9 mouse cellular contexts compared by ENCODE assay signal in the genomic region with DNA sequence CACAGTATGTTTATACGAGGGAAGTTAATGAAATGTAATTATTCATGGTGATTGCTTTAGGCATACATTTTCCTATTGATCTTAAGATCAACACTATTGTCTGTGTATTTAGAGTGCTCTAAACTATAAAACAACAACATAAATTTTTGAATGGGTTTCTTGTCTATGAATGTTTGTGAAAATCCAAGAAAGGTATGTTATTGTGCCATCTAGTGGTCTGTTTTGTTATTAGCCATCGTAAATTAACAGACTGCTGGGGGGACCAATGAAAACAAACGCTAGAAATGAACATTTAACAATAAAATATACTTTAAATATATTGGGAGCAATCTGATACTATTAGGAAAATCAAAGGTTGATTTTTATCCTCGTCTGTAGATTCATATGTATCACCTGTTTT.
DNase-seq lines count a peak whose midpoint lies in the region; ATAC-seq and TF ChIP-seq lines count a peak whose summit lies in the region.
"Had no signal": no experiment of that assay in that cellular context is flagged by ENCODE, and none has a peak within 500 bp of the region (broad histone marks: within the 10 kb centered on the region; RNA-seq: fewer than 3 reads in every experiment).

No protein-coding gene starts in this region.

- no peaks in the 10 kb centered on the region for H3K4me1 ChIP-seq in forebrain, embryonic 14.5 days (ENCODE audit: control insufficient read depth, insufficient read depth, low read length)
- H3K4me1 ChIP-seq in forebrain, embryonic 13.5 days = no peaks in the 10 kb centered on the region
- H3K4me1 ChIP-seq in liver, adult 2 months (ENCODE audit: control insufficient read depth, insufficient read depth, low read length) = no peaks in the 10 kb centered on the region
- H3K4me1 ChIP-seq in liver, embryonic 12.5 days = no peaks in the 10 kb centered on the region
- no peaks in the 10 kb centered on the region for H3K4me1 ChIP-seq in midbrain, postnatal 0 days (ENCODE audit: insufficient read depth, low read length)
- no peaks in the 10 kb centered on the region for H3K4me1 ChIP-seq in forebrain, embryonic 11.5 days (replicated peaks; ENCODE audit: control insufficient read depth, insufficient read depth, low read length)

- no peak overlapping the region for H3K4me3 ChIP-seq in forebrain, embryonic 14.5 days (ENCODE audit: low read depth, low read length)
- no peak overlapping the region for H3K4me3 ChIP-seq in forebrain, embryonic 13.5 days
- H3K4me3 ChIP-seq in liver, adult 2 months (ENCODE audit: insufficient read depth, low read depth, low read length) = no peak overlapping the region
- H3K4me3 ChIP-seq in liver, embryonic 12.5 days = no peak overlapping the region
- H3K4me3 ChIP-seq in midbrain, postnatal 0 days (ENCODE audit: low read depth, low read length) = no peak overlapping the region
- H3K4me3 ChIP-seq in forebrain, embryonic 11.5 days (ENCODE audit: low read depth, low read length) = no peak overlapping the region
- H3K4me3 ChIP-seq: heart, embryonic 15.5 days had no signal

- no peak overlapping the region for H3K4me2 ChIP-seq in forebrain, embryonic 14.5 days (ENCODE audit: low read length)
- H3K4me2 ChIP-seq in forebrain, embryonic 13.5 days = no peak overlapping the region
- H3K4me2 ChIP-seq in liver, embryonic 12.5 days = no peak overlapping the region
- no peak overlapping the region for H3K4me2 ChIP-seq in midbrain, postnatal 0 days (ENCODE audit: low read depth, low read length, poor library complexity, severe bottlenecking)
- no peak overlapping the region for H3K4me2 ChIP-seq in forebrain, embryonic 11.5 days (ENCODE audit: low read depth, low read length, severe bottlenecking)
- H3K4me2 ChIP-seq: heart, embryonic 15.5 days had no signal

- H3K9ac ChIP-seq in forebrain, embryonic 14.5 days (ENCODE audit: low read length) = no peak overlapping the region
- H3K9ac ChIP-seq in forebrain, embryonic 13.5 days = no peak overlapping the region
- H3K9ac ChIP-seq in liver, adult 2 months (ENCODE audit: low read depth, low read length) = no peak overlapping the region
- no peak overlapping the region for H3K9ac ChIP-seq in liver, embryonic 12.5 days
- H3K9ac ChIP-seq in midbrain, postnatal 0 days (replicated peaks; ENCODE audit: low read length, poor library complexity, severe bottlenecking) = no peak overlapping the region
- no peak overlapping the region for H3K9ac ChIP-seq in forebrain, embryonic 11.5 days (ENCODE audit: low read length)
- H3K9ac ChIP-seq: heart, embryonic 15.5 days had no signal

- ATAC-seq in forebrain, embryonic 14.5 days = 0 out of 2 replicates have a peak, but pooled peaks have one; percentile 23
- no peak for ATAC-seq in forebrain, embryonic 13.5 days
- ATAC-seq in liver, embryonic 12.5 days = no peak
- no peak for ATAC-seq in midbrain, postnatal 0 days (ENCODE audit: low FRiP score)
- no peak for ATAC-seq in CD4-positive, CD25-positive, alpha-beta regulatory T cell, adult 4 months
- ATAC-seq in forebrain, embryonic 11.5 days (replicated peaks; ENCODE audit: low FRiP score) = no peak

- H3K79me2 ChIP-seq in liver, adult 2 months (ENCODE audit: control insufficient read depth, insufficient read depth, low read length) = no peaks in the 10 kb centered on the region

- no peaks in the 10 kb centered on the region for H3K27me3 ChIP-seq in forebrain, embryonic 14.5 days (replicated peaks; ENCODE audit: control insufficient read depth, insufficient read depth, low read length)
- no peaks in the 10 kb centered on the region for H3K27me3 ChIP-seq in forebrain, embryonic 13.5 days
- H3K27me3 ChIP-seq in liver, adult 2 months (ENCODE audit: control insufficient read depth, insufficient read depth, low read length) = no peaks in the 10 kb centered on the region
- no peaks in the 10 kb centered on the region for H3K27me3 ChIP-seq in liver, embryonic 12.5 days (replicated peaks)
- H3K27me3 ChIP-seq in midbrain, postnatal 0 days (ENCODE audit: insufficient read depth, low read length) = no peaks in the 10 kb centered on the region
- H3K27me3 ChIP-seq in forebrain, embryonic 11.5 days (ENCODE audit: control insufficient read depth, insufficient read depth, low read length) = no peaks in the 10 kb centered on the region
- H3K27me3 ChIP-seq: heart, embryonic 15.5 days had no signal

- peak; percentile 74 for DNase-seq in forebrain, embryonic 14.5 days (ENCODE audit: low spot score)
- DNase-seq in liver, adult 2 months (ENCODE audit: extremely low read depth, low read depth, low spot score) = peak; percentile 34
- DNase-seq in ZHBTc4 (ENCODE audit: low read depth, low spot score) = peak; percentile 27
- DNase-seq in midbrain, postnatal 0 days (ENCODE audit: low spot score) = peak; percentile 62
- DNase-seq in forebrain, embryonic 11.5 days (ENCODE audit: low spot score) = no peak

- peak; percentile 47 for TF ChIP-seq CTCF in liver, adult 2 months (IDR thresholded peaks at IDR 0.05; ENCODE audit: low read depth, low read length)
- peak; percentile 82 for TF ChIP-seq CTCF in midbrain, postnatal 0 days (IDR thresholded peaks at IDR 0.05)

- TF ChIP-seq POLR2A in liver, adult 2 months (IDR thresholded peaks at IDR 0.05; ENCODE audit: extremely low read depth, insufficient read depth, low read length) = no peak

- no peak overlapping the region for H3K27ac ChIP-seq in forebrain, embryonic 14.5 days (ENCODE audit: low read depth, low read length)
- H3K27ac ChIP-seq in forebrain, embryonic 13.5 days = no peak overlapping the region
- no peak overlapping the region for H3K27ac ChIP-seq in liver, adult 2 months (replicated peaks; ENCODE audit: insufficient read depth, low read depth, low read length)
- no peak overlapping the region for H3K27ac ChIP-seq in liver, embryonic 12.5 days
- H3K27ac ChIP-seq in midbrain, postnatal 0 days (ENCODE audit: low read depth, low read length) = no peak overlapping the region
- H3K27ac ChIP-seq in forebrain, embryonic 11.5 days (ENCODE audit: low read depth, low read length) = no peak overlapping the region
- H3K27ac ChIP-seq: heart, embryonic 15.5 days had no signal

- WGBS in forebrain, embryonic 14.5 days = 20% methylated on average over 4 of the region's 4 CpGs
- 20% methylated on average over 4 of the region's 4 CpGs for WGBS in forebrain, embryonic 13.5 days
- 19% methylated on average over 4 of the region's 4 CpGs for WGBS in liver, adult 2 months
- WGBS in liver, embryonic 12.5 days (ENCODE audit: insufficient replicate concordance) = 16% methylated on average over 4 of the region's 4 CpGs
- 22% methylated on average over 4 of the region's 4 CpGs for WGBS in midbrain, postnatal 0 days
- WGBS in forebrain, embryonic 11.5 days = 26% methylated on average over 4 of the region's 4 CpGs

- H3K9me3 ChIP-seq in forebrain, embryonic 14.5 days (replicated peaks; ENCODE audit: control insufficient read depth, low read length) = no peaks in the 10 kb centered on the region
- H3K9me3 ChIP-seq in forebrain, embryonic 13.5 days (replicated peaks) = no peaks in the 10 kb centered on the region
- H3K9me3 ChIP-seq in liver, embryonic 12.5 days (replicated peaks) = no peaks in the 10 kb centered on the region
- H3K9me3 ChIP-seq in midbrain, postnatal 0 days (ENCODE audit: low read length) = no peaks in the 10 kb centered on the region
- H3K9me3 ChIP-seq in forebrain, embryonic 11.5 days (ENCODE audit: control insufficient read depth, low read length) = no peaks in the 10 kb centered on the region
- H3K9me3 ChIP-seq: heart, embryonic 15.5 days had no signal

- no peaks in the 10 kb centered on the region for H3K36me3 ChIP-seq in forebrain, embryonic 14.5 days (ENCODE audit: control insufficient read depth, insufficient read depth, low read length)
- H3K36me3 ChIP-seq in forebrain, embryonic 13.5 days (ENCODE audit: poor library complexity, severe bottlenecking) = no peaks in the 10 kb centered on the region
- H3K36me3 ChIP-seq in liver, adult 2 months (ENCODE audit: control insufficient read depth, insufficient read depth, low read length) = no peaks in the 10 kb centered on the region
- no peaks in the 10 kb centered on the region for H3K36me3 ChIP-seq in liver, embryonic 12.5 days
- no peaks in the 10 kb centered on the region for H3K36me3 ChIP-seq in midbrain, postnatal 0 days (ENCODE audit: insufficient read depth, low read length)
- H3K36me3 ChIP-seq in forebrain, embryonic 11.5 days (ENCODE audit: control insufficient read depth, insufficient read depth, low read length) = no peaks in the 10 kb centered on the region
- H3K36me3 ChIP-seq: heart, embryonic 15.5 days had no signal
